Mouse (Mus musculus): ENCODE measurements around the gene Phf5a. TPM values are rescaled to one million over a fixed set of nuclear protein-coding genes. Genes with fewer than 3 reads are reported as not detected.
"Not testable (repeated sequence)": the region's sequence is repeated elsewhere in the genome, so short reads cannot be mapped to it uniquely, and the experiment has no call there.

Gene Phf5a
- polyA plus RNA-seq, 1 experiment from 2014 or later, result 184 TPM

- ATAC-seq (ENCODE audit: low FRiP score) (no peak), DNase-seq (ENCODE audit: low spot score) (no peak)
- H3K27me3 ChIP-seq (ENCODE audit: control insufficient read depth, insufficient read depth, low read length), result no peaks in the 10 kb centered on the region
- H3K9me3 ChIP-seq (ENCODE audit: control insufficient read depth, low read length), result no peaks in the 10 kb centered on the region
- H3K4me3 ChIP-seq (ENCODE audit: low read depth, low read length), result no peak overlapping the region
- H3K9ac ChIP-seq (ENCODE audit: low read depth, low read length), result no peak overlapping the region
- no peaks in the 10 kb centered on the region for H3K4me1 ChIP-seq (replicated peaks; ENCODE audit: control insufficient read depth, insufficient read depth, low read length)
- H3K27ac ChIP-seq (ENCODE audit: low read depth, low read length), result no peak overlapping the region
- 87% methylated on average over 2 of the region's 2 CpGs for WGBS
- peaks cover 12% of the 10 kb centered on the region for H3K36me3 ChIP-seq (ENCODE audit: control insufficient read depth, insufficient read depth, low read length)
- no peak overlapping the region for H3K4me2 ChIP-seq (replicated peaks; ENCODE audit: low read depth, low read length)
Measured at GRCm38 (mm10) chr15:81912498-81912897, 40.8 kb upstream of the Phf5a start.

GRCm38 (mm10) chr15:81908767-81909166, 37.1 kb upstream of the Phf5a start:
- H3K4me3 ChIP-seq (ENCODE audit: low read depth, low read length); H3K4me1 ChIP-seq (replicated peaks; ENCODE audit: control insufficient read depth, insufficient read depth, low read length); H3K9me3 ChIP-seq (ENCODE audit: control insufficient read depth, low read length); H3K27ac ChIP-seq (ENCODE audit: low read depth, low read length); H3K9ac ChIP-seq (ENCODE audit: low read depth, low read length); ATAC-seq (ENCODE audit: low FRiP score); H3K4me2 ChIP-seq (replicated peaks; ENCODE audit: low read depth, low read length); DNase-seq (ENCODE audit: low spot score); H3K27me3 ChIP-seq (ENCODE audit: control insufficient read depth, insufficient read depth, low read length); H3K36me3 ChIP-seq (ENCODE audit: control insufficient read depth, insufficient read depth, low read length): not testable (repeated sequence)
- WGBS, result 95% methylated on average over 4 of the region's 4 CpGs

GRCm38 (mm10) chr15:81907953-81908352, 36.2 kb upstream of the Phf5a start:
- WGBS, result 93% methylated on average over 8 of the region's 8 CpGs
- Histone ChIP-seq H3K4me2 (replicated peaks; ENCODE audit: low read depth, low read length) (no peak overlapping the region), H3K36me3 (ENCODE audit: control insufficient read depth, insufficient read depth, low read length) (peaks cover 5% of the 10 kb centered on the region; the same call in 1 of the 2 replicates), H3K27ac (ENCODE audit: low read depth, low read length) (no peak overlapping the region), H3K9ac (ENCODE audit: low read depth, low read length) (no peak overlapping the region), H3K9me3 (ENCODE audit: control insufficient read depth, low read length) (no peaks in the 10 kb centered on the region), H3K27me3 (ENCODE audit: control insufficient read depth, insufficient read depth, low read length) (no peaks in the 10 kb centered on the region), H3K4me3 (ENCODE audit: low read depth, low read length) (no peak overlapping the region), H3K4me1 (replicated peaks; ENCODE audit: control insufficient read depth, insufficient read depth, low read length) (no peaks in the 10 kb centered on the region)
- ATAC-seq (ENCODE audit: low FRiP score) (no peak), DNase-seq (ENCODE audit: low spot score) (no peak)

GRCm38 (mm10) chr15:81904939-81905338, 33.2 kb upstream of the Phf5a start:
- Histone ChIP-seq H3K9me3 (ENCODE audit: control insufficient read depth, low read length) (no peaks in the 10 kb centered on the region), H3K4me1 (replicated peaks; ENCODE audit: control insufficient read depth, insufficient read depth, low read length) (no peaks in the 10 kb centered on the region), H3K36me3 (ENCODE audit: control insufficient read depth, insufficient read depth, low read length) (peaks cover 7% of the 10 kb centered on the region; the same call in 1 of the 2 replicates), H3K27ac (ENCODE audit: low read depth, low read length) (no peak overlapping the region), H3K9ac (ENCODE audit: low read depth, low read length) (no peak overlapping the region), H3K27me3 (ENCODE audit: control insufficient read depth, insufficient read depth, low read length) (no peaks in the 10 kb centered on the region), H3K4me2 (replicated peaks; ENCODE audit: low read depth, low read length) (no peak overlapping the region), H3K4me3 (ENCODE audit: low read depth, low read length) (no peak overlapping the region)
- ATAC-seq (ENCODE audit: low FRiP score) (no peak), DNase-seq (ENCODE audit: low spot score) (peak; percentile 79)
- 29% methylated on average over 2 of the region's 2 CpGs for WGBS

GRCm38 (mm10) chr15:81898751-81899150, 27.0 kb upstream of the Phf5a start:
- Histone ChIP-seq H3K4me1 (replicated peaks; ENCODE audit: control insufficient read depth, insufficient read depth, low read length) (no peaks in the 10 kb centered on the region), H3K4me3 (ENCODE audit: low read depth, low read length) (no peak overlapping the region), H3K27ac (ENCODE audit: low read depth, low read length) (no peak overlapping the region), H3K9ac (ENCODE audit: low read depth, low read length) (no peak overlapping the region), H3K36me3 (ENCODE audit: control insufficient read depth, insufficient read depth, low read length) (peaks cover 9% of the 10 kb centered on the region; the same call in 1 of the 2 replicates), H3K4me2 (replicated peaks; ENCODE audit: low read depth, low read length) (no peak overlapping the region), H3K27me3 (ENCODE audit: control insufficient read depth, insufficient read depth, low read length) (no peaks in the 10 kb centered on the region), H3K9me3 (ENCODE audit: control insufficient read depth, low read length) (no peaks in the 10 kb centered on the region)
- WGBS, result 96% methylated on average over 2 of the region's 2 CpGs
- no peak for DNase-seq (ENCODE audit: low spot score)
- ATAC-seq (ENCODE audit: low FRiP score), result no peak

- no peak for ATAC-seq (ENCODE audit: low FRiP score)
- Histone ChIP-seq H3K9me3 (ENCODE audit: control insufficient read depth, low read length) (no peaks in the 10 kb centered on the region), H3K4me1 (replicated peaks; ENCODE audit: control insufficient read depth, insufficient read depth, low read length) (no peaks in the 10 kb centered on the region), H3K4me3 (ENCODE audit: low read depth, low read length) (no peak overlapping the region), H3K27ac (ENCODE audit: low read depth, low read length) (no peak overlapping the region), H3K4me2 (replicated peaks; ENCODE audit: low read depth, low read length) (no peak overlapping the region), H3K9ac (ENCODE audit: low read depth, low read length) (no peak overlapping the region), H3K36me3 (ENCODE audit: control insufficient read depth, insufficient read depth, low read length) (peaks cover 5% of the 10 kb centered on the region; the same call in 1 of the 2 replicates), H3K27me3 (ENCODE audit: control insufficient read depth, insufficient read depth, low read length) (no peaks in the 10 kb centered on the region)
- 94% methylated on average over 5 of the region's 5 CpGs for WGBS
- DNase-seq (ENCODE audit: low spot score), result no peak
Measured at GRCm38 (mm10) chr15:81897607-81898285, 26.0 kb upstream of the Phf5a start.

- Histone ChIP-seq H3K4me2 (replicated peaks; ENCODE audit: low read depth, low read length) (no peak overlapping the region), H3K4me3 (ENCODE audit: low read depth, low read length) (no peak overlapping the region), H3K27ac (ENCODE audit: low read depth, low read length) (no peak overlapping the region), H3K9ac (ENCODE audit: low read depth, low read length) (no peak overlapping the region), H3K9me3 (ENCODE audit: control insufficient read depth, low read length) (no peaks in the 10 kb centered on the region), H3K4me1 (replicated peaks; ENCODE audit: control insufficient read depth, insufficient read depth, low read length) (no peaks in the 10 kb centered on the region), H3K36me3 (ENCODE audit: control insufficient read depth, insufficient read depth, low read length) (peaks cover 8% of the 10 kb centered on the region; the same call in 1 of the 2 replicates), H3K27me3 (ENCODE audit: control insufficient read depth, insufficient read depth, low read length) (no peaks in the 10 kb centered on the region)
- ATAC-seq (ENCODE audit: low FRiP score), result no peak
- 95% methylated on average over 2 of the region's 2 CpGs for WGBS
- no peak for DNase-seq (ENCODE audit: low spot score)
Measured at GRCm38 (mm10) chr15:81896407-81896806, 24.7 kb upstream of the Phf5a start.

- no peak for ATAC-seq (ENCODE audit: low FRiP score)
- H3K36me3 ChIP-seq (ENCODE audit: control insufficient read depth, insufficient read depth, low read length), result peaks cover 7% of the 10 kb centered on the region; the same call in 1 of the 2 replicates
- 95% methylated on average over 1 of the region's 1 CpGs for WGBS
- H3K27me3 ChIP-seq (ENCODE audit: control insufficient read depth, insufficient read depth, low read length), result no peaks in the 10 kb centered on the region
- DNase-seq (ENCODE audit: low spot score), result no peak
- no peak overlapping the region for H3K27ac ChIP-seq (ENCODE audit: low read depth, low read length)
- H3K4me1 ChIP-seq (replicated peaks; ENCODE audit: control insufficient read depth, insufficient read depth, low read length), result no peaks in the 10 kb centered on the region
- H3K4me3 ChIP-seq (ENCODE audit: low read depth, low read length), result no peak overlapping the region
- no peak overlapping the region for H3K4me2 ChIP-seq (replicated peaks; ENCODE audit: low read depth, low read length)
- H3K9me3 ChIP-seq (ENCODE audit: control insufficient read depth, low read length), result no peaks in the 10 kb centered on the region
- no peak overlapping the region for H3K9ac ChIP-seq (ENCODE audit: low read depth, low read length)
Measured at GRCm38 (mm10) chr15:81894002-81894401, 22.3 kb upstream of the Phf5a start.
